Mouse (Mus musculus): ENCODE results near the gene Fbxo10.

DNA sequence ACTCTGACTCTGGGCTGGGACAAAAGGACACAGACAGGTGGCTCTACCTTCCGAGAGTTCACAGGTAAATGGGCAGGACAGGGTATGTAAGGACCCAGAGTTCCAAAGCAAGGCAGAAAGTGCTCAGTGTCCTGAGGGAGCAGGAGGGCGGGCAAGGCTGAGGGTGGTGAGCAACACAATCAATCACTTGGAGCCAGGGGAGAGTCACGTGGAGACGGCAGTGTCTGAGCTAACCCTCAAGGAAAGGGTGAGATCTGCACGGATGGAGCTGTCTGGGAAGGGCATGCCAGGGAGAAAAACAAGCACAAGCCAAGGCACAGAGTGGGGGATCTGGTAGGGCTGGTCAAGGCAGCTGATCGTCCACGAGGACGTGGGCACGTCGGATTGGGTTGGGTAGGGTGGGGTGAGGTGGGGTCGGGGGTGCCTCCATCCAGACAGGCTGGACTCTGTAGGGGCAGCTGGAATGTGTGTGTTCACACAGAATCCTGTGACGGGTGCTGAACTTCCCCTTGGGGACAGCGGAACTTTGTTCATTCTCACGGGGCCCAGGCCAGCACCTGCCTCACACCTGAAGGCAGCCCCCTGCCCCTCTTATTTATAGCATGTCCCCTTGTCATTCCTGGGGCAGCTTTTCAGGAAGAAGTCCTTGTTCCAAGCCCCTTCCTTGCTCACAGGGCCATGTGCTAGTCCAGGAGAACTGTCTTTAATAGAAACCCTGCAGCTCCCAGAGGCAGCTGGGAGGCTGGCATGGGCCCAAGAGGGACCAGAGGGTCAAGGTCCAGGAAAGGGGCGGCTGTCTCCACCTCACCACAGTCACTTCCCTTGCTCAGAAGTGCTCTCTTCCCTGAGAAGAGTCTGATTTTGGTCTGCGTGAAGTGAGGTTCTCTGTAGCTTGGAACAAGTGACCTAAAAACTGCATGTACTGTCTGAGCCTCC lies 49.4 kb downstream of the Fbxo10 start:
- no peak for TF ChIP-seq CTCF (IDR thresholded peaks at IDR 0.05)
- no peak for TF ChIP-seq EP300 (IDR thresholded peaks at IDR 0.05; ENCODE audit: insufficient read depth, low read depth, low read length)
